Mouse (Mus musculus) intestine, postnatal 0 days (tissue): ENCODE measurements around the gene Ldhc. TPM values are rescaled to one million over a fixed set of nuclear protein-coding genes. Genes with fewer than 3 reads are reported as not detected.
A peak's percentile ranks its signal among the peaks of the same experiment; 100 is the strongest.
"Not testable (repeated sequence)": the region's sequence is repeated elsewhere in the genome, so short reads cannot be mapped to it uniquely, and the experiment has no call there.

Experiments used
- ATAC-seq: fragments of 200-750 bp; cut with Nextera tagmentation; 2 replicates; pipeline ENCODE4 v1.8.0; 2017; ENCODE audit warnings: mild to moderate bottlenecking, moderate TSS enrichment, moderate library complexity
- H3K27ac ChIP-seq: fragments of 300-500 bp; sonication (generic); 2 replicates; pipeline ENCODE4 v1.5.1; 2014; ENCODE audit warnings: mild to moderate bottlenecking, low read depth, low read length, moderate library complexity
- H3K27me3 ChIP-seq: fragments of 300-500 bp; sonication (generic); replicated peaks from 2 replicates; pipeline ENCODE4 v1.6.1; 2014; ENCODE audit warnings: low read length, mixed read lengths; ENCODE audit not compliant: control insufficient read depth, insufficient read depth
- H3K36me3 ChIP-seq: fragments of 300-500 bp; sonication (generic); 2 replicates; pipeline ENCODE4 v1.6.1; 2014; ENCODE audit warnings: mild to moderate bottlenecking, moderate library complexity; ENCODE audit not compliant: control insufficient read depth, insufficient read depth
- H3K4me1 ChIP-seq: fragments of 300-500 bp; sonication (generic); replicated peaks from 2 replicates; pipeline ENCODE4 v1.6.1; 2014; ENCODE audit warnings: antibody characterized with exemption, low read length, mixed read lengths; ENCODE audit not compliant: control insufficient read depth, insufficient read depth
- H3K4me2 ChIP-seq: fragments of 300-500 bp; sonication (generic); replicated peaks from 2 replicates; pipeline ENCODE4 v1.6.1; 2014; ENCODE audit warnings: low read depth, mild to moderate bottlenecking, moderate library complexity
- H3K4me3 ChIP-seq: fragments of 300-500 bp; sonication (generic); 2 replicates; pipeline ENCODE4 v1.5.1; 2014; ENCODE audit warnings: low read depth, low read length
- H3K9ac ChIP-seq: fragments of 300-500 bp; sonication (generic); 2 replicates; pipeline ENCODE4 v1.6.1; 2014; ENCODE audit warnings: mild to moderate bottlenecking, low read depth, low read length
- H3K9me3 ChIP-seq: fragments of 300-500 bp; sonication (generic); 2 replicates; pipeline ENCODE4 v1.6.1; 2016; ENCODE audit warnings: mixed run types; ENCODE audit not compliant: control insufficient read depth
- CTCF ChIP-seq: sonication (generic); IDR thresholded peaks from 2 replicates; pipeline ENCODE4 v1.5.1; 2016; ENCODE audit warnings: low read depth, mild to moderate bottlenecking, control low read depth, antibody characterized with exemption, moderate library complexity
- WGBS: fragments of 180-500 bp; shearing (Covaris S2); extraction: QIAGEN DNeasy Blood & Tissue Kit; methylation state at CpG from one replicate; pipeline ENCODE4 v1.1.7; 2014; 5-methylcytosine and 5-hydroxymethylcytosine counted together
- polyA plus RNA-seq: library from polyadenylated mRNA; unstranded; fragments of >200 nt; fragmentation: Nextera tagmentation; extraction: Ambion mirVana; gene quantifications from 2 replicates; pipeline ENCODE4 v1.2.1, GENCODE M21; 2015

The Ldhc gene
- not detected in 2 replicates for polyA plus RNA-seq

DNA sequence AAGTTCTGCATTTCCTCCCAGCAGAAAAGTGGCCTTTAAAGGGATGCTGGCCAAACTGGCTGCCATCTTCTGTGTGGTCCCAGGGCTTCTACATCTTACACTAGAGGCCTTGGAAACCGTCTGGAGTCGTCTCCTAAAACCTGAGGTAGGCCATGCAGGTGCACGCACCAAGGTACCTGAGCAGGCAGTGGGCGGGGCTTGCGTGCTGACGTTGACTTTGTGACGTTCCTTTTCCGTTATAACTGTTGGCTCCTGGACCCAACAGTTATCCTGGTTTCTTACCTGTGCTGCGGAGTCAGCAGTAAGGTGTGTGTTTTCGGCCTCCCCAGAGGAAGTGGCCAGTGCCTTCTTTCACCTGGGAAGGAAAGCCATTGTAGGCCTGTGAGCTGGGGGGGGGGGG is at the start of gene Ldhc:
TSS of gene Ldhc (plus strand) at position 208 of the 400 bp plus-strand sequence.
- H3K4me3 ChIP-seq: no peak within 1 kb of the TSS
- no peaks in the 10 kb centered on the region for H3K27me3 ChIP-seq
- H3K9ac ChIP-seq: no peak within 1 kb of the TSS
- no peak for ATAC-seq
- H3K9me3 ChIP-seq: no peaks in the 10 kb centered on the region
- WGBS: 47% methylated on average over 10 of the region's 10 CpGs
- H3K36me3 ChIP-seq: peaks cover 3% of the 10 kb centered on the region; the same call in 1 of the 2 replicates
- no peak within 1 kb of the TSS for H3K4me2 ChIP-seq
- H3K4me1 ChIP-seq: no peaks in the 10 kb centered on the region
- no peak for TF ChIP-seq CTCF
- H3K27ac ChIP-seq: no peak within 1 kb of the TSS

GRCm38 (mm10) chr7:46814012-46814411 is 47.0 kb upstream of the Ldhc start:
- Histone ChIP-seq H3K4me2 (no peak overlapping the region), H3K27ac (no peak overlapping the region), H3K4me1 (no peaks in the 10 kb centered on the region), H3K36me3 (peaks cover 81% of the 10 kb centered on the region), H3K27me3 (no peaks in the 10 kb centered on the region), H3K4me3 (no peak overlapping the region), H3K9me3 (no peaks in the 10 kb centered on the region), H3K9ac (no peak overlapping the region)
- WGBS: 93% methylated on average over 4 of the region's 4 CpGs
- TF ChIP-seq CTCF: no peak
- no peak for ATAC-seq

DNA sequence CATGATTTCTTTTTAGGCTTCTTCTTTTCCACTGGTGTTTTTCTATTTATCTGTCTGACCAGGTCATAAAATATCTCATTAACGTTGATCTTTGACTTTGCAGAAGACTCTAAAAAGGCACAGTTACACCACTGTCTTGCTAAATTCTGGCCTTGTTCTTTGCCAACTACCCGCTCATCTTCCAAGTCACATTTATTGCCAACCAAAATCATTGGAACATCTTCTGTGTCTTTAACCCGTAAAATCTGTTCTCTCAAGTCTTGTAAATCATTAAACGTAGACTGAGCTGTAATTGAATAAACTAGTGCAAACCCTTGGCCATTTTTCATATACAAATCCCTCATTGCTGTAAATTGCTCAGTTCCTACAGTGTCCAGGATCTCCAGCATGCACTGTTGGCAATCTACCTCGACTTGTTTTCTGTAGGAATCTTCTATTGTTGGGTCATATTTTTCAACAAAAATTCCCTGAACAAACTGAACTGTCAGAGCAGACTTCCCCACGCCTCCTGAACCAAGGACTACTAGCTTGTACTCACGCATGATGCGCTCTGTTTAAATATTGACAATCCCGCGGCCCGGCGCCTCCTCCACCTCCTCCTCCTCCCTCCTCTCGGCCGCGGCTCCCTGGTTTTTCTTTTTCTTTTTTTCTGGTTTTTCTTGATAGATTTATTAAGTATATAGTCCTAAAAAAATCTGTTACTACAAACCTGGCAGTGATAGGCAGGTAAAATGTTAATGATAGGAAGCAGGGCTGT is 39.9 kb upstream of the Ldhc start:
- not testable (repeated sequence) for H3K27ac ChIP-seq, H3K27me3 ChIP-seq, H3K4me1 ChIP-seq, ATAC-seq, H3K9ac ChIP-seq, H3K4me3 ChIP-seq, H3K9me3 ChIP-seq, H3K4me2 ChIP-seq
- peaks cover 58% of the 10 kb centered on the region for H3K36me3 ChIP-seq
- 58% methylated on average over 15 of the region's 15 CpGs for WGBS

- Histone ChIP-seq H3K9me3 (no peaks in the 10 kb centered on the region), H3K27me3 (no peaks in the 10 kb centered on the region), H3K4me1 (peaks cover 14% of the 10 kb centered on the region; the same call in 1 of the 2 replicates), H3K4me3 (no peak overlapping the region), H3K36me3 (peaks cover 15% of the 10 kb centered on the region), H3K27ac (peak overlapping the region; percentile 68), H3K4me2 (no peak overlapping the region; the same call in 1 of the 2 replicates), H3K9ac (0 out of 2 replicates have a peak overlapping the region, but pooled peaks have one; percentile 2)
- no peak for ATAC-seq
- no peak for TF ChIP-seq CTCF
- 36% methylated on average over 20 of the region's 20 CpGs for WGBS
Observed at GRCm38 (mm10) chr7:46827046-46827802, 33.8 kb upstream of the Ldhc start.

- Histone ChIP-seq H3K27ac (peak overlapping the region; percentile 68; the same call in 1 of the 2 replicates), H3K4me1 (peaks cover 14% of the 10 kb centered on the region; the same call in 1 of the 2 replicates), H3K27me3 (no peaks in the 10 kb centered on the region), H3K4me2 (no peak overlapping the region), H3K4me3 (no peak overlapping the region), H3K9ac (no peak overlapping the region), H3K9me3 (no peaks in the 10 kb centered on the region), H3K36me3 (peaks cover 9% of the 10 kb centered on the region)
- no peak for ATAC-seq
- 79% methylated on average over 2 of the region's 2 CpGs for WGBS
- TF ChIP-seq CTCF: no peak
Observed at GRCm38 (mm10) chr7:46827803-46828184, 33.2 kb upstream of the Ldhc start.

GRCm38 (mm10) chr7:46829911-46830310 is 31.1 kb upstream of the Ldhc start:
- Histone ChIP-seq H3K9me3 (no peaks in the 10 kb centered on the region), H3K4me3 (no peak overlapping the region), H3K9ac (no peak overlapping the region), H3K36me3 (no peaks in the 10 kb centered on the region), H3K27ac (peak overlapping the region; percentile 82), H3K4me2 (no peak overlapping the region), H3K27me3 (no peaks in the 10 kb centered on the region), H3K4me1 (peaks cover 14% of the 10 kb centered on the region; the same call in 1 of the 2 replicates)
- TF ChIP-seq CTCF: no peak
- 55% methylated on average over 12 of the region's 12 CpGs for WGBS
- peak; percentile 21 for ATAC-seq
